Mouse (Mus musculus): ENCODE results near the gene Chn2. TPM values are rescaled to one million over a fixed set of nuclear protein-coding genes. Genes with fewer than 3 reads are reported as not detected.

The Chn2 gene
- total RNA-seq, 1 experiment from 2014 or later: 11.7 TPM

DNA sequence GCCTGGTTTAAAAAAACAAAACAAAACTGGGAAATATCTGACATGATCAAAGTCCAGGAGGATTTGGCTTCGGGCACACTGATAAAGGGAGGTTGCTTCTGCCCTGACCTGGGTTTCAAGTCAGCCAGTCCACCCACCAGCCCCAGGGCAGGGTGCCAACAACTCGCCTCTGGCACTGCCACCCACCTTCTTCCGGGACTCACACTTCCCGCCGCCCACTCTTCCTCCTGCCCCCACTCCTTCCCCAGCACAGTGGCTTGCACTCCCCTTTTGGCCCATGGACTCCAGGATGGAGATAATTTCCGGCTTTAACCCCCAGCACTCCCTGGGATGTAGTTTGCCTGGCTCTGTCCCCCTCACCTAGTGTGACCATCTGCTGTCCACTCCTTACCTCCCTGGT, 31.4 kb downstream of the Chn2 start:
- peak; percentile 30; the same call in 1 of the 2 replicates for ATAC-seq (replicated peaks; ENCODE audit: low read depth, poor library complexity, severe bottlenecking)

DNA sequence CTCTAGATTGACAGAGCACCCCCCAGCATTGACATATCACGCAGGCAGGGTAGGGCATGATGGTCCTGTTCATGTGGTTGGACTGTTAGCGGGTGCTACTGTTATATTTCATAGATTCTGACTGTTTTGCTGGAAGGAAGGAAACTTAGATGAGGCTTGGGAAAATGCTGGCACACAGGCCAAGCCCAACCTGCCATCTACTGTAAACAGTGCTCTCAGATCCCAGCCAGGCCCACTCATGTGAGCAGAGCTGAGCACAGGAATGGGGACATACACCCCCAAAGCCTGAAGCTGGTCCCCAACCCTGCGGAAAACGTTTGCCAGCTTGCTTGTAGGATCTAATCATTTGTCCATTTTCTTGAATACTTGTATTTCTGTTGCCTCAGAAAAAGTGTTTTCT, 32.1 kb downstream of the Chn2 start:
- ATAC-seq (replicated peaks; ENCODE audit: low read depth, poor library complexity, severe bottlenecking): no peak

DNA sequence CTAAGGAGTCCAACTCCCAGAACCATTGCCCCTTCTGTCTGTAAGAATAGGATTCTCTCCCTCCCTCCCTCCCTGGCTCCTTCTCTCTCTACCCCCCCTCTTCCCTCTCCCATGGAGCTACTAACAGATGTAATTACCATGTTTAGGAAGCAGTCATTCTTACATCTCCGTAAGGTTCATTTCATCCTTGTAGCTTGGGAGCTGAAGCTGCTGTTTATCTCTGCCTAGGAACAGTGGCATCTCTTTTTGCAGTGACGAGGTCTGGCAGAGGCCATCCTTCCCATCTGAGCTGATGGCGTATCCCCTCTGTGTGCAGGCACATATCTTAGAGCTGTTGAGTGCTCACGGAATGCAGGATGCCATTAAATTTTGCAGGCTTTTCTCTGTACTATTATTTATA, 35.1 kb downstream of the Chn2 start:
- no peak for ATAC-seq (replicated peaks; ENCODE audit: low read depth, poor library complexity, severe bottlenecking)

DNA sequence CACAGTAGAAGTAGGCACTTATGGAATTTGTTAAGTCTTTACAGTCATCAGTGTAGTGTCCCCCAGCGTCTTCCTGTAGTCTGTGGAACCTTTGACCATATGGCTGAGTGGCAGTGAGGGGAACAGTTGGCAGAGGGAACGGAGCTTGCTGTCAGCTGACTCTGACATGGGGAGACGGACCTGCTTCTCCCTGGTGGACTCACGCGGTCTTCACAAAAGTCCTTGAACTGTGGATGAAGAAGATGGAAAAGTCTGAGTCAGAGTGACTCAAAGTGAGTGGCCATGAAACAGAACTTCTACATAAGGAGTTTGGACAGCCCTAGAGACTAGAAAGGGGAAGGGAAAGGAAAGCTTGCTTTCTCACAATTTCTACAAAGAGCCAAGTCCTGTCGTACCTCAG, 36.1 kb downstream of the Chn2 start:
- no peak for ATAC-seq (replicated peaks; ENCODE audit: low read depth, poor library complexity, severe bottlenecking)

DNA sequence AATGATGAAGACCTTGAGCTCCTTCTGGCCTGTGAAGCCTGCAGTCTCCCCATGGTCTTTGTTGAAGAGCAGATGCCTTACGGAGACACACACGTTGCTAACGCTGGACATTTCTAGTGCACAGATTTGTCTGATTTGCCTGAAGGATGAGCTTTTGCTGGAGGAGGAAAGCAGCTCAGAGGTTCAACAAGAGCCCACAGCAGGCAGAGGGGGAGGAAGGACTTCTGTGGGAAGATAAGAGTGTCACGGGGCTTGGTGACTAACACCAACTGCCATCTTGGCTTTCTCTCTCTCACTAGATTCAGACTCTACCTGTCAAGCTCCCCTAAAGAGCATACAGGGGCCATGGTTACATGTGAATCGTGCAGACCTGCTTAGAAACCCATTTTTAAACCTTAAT, 37.3 kb downstream of the Chn2 start:
- 0 out of 2 replicates have a peak, but pooled peaks have one; percentile 29 for ATAC-seq (replicated peaks; ENCODE audit: low read depth, poor library complexity, severe bottlenecking)

DNA sequence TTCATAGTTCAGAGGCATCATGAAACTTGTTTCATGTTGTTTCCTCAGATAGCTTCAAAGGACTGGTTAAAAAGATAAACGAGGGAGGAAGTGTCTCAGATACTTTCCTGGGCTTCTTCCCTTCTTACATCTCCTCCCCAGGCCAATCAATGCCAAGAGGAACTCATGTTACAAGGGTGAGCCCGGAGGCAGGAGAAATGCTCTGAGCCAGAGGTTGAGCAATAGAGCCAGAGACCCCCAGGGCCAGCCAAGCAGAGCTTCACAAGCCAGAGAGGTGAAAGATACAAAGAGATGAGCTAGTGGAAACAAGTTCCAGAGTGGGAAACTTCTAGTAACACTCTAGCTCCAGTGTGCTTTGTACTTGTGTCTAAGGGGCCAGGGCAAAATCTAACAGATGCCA, 38.9 kb downstream of the Chn2 start:
- peak; percentile 46 for ATAC-seq (replicated peaks; ENCODE audit: low read depth, poor library complexity, severe bottlenecking)

DNA sequence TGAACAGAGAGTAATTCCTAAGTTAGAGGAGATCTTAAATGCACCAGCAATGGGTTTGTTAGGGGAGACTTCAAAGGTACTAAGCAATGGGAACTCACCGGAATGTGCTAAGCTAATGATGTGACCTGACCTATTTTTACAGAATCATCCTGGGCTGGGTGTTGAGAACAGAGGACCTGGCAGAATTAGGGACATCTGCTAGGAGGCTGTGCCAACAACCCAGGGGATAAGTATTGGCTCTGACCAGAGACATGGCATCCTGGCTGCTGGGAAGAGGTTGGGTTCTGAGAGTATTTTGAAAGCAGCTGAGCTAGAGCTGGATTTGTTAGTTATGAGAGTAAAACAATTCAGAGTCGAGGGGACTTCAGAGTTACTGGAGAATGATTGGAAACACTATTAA, 40.5 kb downstream of the Chn2 start:
- no peak for ATAC-seq (replicated peaks; ENCODE audit: low read depth, poor library complexity, severe bottlenecking)

DNA sequence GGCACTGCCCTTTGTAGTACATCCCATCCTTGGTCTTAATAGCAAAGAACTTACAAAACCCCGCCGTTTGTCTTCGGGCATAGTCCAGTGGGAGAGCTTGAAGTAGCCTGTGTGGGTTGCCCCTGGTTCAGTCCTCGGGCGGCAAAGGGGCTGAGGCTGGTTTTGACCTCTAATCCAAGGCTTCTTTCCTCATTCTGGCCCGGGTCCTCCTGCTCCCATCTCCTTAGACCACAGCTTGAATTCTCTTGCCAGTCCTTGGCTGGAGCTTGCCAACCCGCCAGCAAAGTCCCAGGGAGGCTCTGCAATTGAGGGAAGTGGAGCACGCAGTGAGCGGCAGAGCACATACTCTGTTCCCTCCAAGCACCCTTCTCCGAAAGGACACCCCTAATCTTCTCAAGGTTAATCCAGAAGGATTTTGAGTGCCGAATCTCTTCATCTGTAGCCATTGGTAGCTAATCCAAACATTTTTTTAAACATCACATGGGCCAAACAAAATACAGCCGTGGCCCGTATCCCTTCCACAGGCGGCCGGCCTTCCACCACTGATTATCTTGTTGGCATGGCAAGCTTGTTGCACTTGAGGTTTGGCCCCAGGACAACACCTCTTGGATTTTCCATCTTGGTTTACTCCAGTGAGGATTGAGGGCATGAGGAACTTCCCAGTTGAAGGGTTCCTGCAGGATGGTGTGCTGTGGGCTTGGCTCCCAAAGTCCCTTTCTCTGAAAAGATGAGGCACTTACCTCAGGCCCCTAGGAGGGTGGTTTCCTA, 41.3 kb downstream of the Chn2 start:
- no peak for ATAC-seq (replicated peaks; ENCODE audit: low read depth, poor library complexity, severe bottlenecking)

DNA sequence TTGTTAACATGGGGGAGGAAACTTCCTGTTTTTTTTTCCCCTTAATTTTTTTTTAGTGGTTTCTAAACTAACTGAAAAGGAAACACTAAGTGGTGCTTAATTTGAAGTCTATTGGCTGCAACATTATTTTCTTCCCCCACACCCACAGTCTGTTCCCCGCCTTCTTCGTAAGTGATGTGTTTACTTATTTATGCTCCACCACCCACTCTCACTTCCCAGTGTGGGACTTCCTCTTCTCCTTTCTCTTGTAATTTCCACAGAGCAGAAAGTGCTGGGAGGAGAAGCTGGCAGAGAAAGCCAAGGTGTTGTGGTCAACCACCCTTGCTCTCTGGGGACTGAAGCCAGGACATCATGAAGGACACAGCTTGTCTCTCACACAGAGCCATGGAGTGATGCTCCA, 43.2 kb downstream of the Chn2 start:
- peak; percentile 82 for ATAC-seq (replicated peaks; ENCODE audit: low read depth, poor library complexity, severe bottlenecking)

DNA sequence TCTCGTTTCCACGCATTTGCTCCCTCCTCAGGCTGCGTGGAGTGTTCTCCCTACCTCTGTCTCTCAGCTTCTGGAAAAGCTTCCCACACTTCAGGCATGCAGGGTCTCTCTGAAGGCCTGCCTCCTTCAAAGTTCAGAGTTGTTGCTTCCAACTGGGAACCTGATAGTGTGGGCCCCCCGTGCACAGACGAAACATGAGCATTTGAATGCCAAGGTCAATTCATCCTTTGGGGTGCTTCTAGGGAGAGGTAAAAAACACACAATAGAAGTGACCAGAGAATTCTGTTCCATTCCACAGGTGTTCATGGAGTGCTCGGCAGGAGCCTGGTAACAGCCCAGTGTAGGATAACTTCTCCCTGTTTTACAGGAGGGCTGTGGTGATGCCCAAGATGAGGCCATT, 44.7 kb downstream of the Chn2 start:
- ATAC-seq (replicated peaks; ENCODE audit: low read depth, poor library complexity, severe bottlenecking): no peak

DNA sequence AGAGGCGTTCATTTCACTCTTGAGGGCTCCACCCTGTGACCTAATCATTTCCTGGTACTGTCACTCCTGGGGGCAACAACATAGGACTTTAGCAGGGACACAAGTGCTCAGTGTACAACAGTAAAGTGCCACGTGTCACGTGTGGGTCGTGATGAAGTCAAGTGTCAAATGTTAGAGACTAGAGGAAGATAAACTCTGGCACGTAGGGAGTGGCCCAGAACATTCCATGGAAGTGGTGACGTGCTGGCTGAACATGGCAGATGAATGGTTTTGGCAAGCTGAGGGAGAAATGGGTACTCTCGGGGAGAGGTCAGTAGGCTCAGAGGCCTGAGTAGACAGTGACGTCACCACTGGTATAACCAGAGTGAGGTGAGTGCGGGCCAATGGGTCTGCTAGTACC, 45.7 kb downstream of the Chn2 start:
- no peak for ATAC-seq (replicated peaks; ENCODE audit: low read depth, poor library complexity, severe bottlenecking)

DNA sequence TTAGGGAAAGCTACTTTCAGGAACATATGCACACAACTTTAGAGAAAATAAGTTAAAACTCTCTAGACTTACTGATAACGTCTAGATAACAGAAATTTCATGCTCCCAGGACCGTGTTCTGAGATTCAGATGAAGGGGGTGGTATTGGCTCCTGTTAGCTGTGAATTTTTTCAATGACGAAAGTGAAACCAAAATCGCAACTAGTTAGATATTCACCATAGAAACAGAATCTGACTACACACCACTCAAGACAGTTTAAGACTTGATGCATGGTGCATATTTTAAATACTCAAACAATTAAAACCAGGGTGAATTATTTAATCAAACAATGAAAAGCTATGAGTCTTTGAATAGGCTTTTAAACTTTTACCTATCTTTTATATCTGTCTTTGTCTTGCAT, 48.8 kb downstream of the Chn2 start:
- no peak; the same call in 1 of the 2 replicates for ATAC-seq (replicated peaks; ENCODE audit: low read depth, poor library complexity, severe bottlenecking)

DNA sequence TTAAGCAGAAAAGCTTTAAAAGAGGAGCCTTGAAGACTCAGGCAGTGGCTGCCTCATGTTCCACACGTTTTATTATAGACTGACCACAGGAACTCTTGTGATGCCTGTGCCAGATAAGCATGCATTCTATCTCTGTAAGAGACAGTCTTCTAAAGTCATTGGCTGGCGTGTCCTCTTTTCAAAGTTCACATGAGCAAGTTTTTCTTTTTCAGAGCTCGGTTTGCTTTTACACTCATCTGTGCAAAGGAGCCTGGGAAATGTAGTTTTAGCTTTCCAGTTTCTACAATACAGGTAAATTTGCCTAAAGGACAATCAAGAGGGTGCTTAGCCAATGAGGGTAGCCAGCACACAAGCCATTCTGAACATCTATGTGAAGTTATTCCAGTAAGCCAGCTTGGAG, 51.5 kb downstream of the Chn2 start:
- ATAC-seq (replicated peaks; ENCODE audit: low read depth, poor library complexity, severe bottlenecking): no peak

DNA sequence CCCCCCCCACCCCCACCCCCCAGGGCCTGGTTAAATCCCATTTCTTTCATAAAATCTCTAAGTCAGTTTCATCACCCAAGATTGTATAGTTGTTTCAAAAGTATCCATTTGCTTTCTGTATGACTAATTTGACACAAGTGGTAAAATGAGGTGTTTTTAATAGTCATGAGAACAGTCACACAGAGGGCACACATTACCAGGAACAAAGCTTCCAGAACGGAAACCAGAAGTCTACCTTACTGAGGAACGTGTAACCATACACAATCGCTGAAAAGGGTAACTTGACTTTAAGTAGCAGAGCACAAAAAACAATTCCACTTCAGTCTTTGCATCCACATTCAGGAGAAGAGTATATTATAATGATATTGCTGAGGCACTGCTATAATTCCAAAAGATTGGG, 53.6 kb downstream of the Chn2 start:
- ATAC-seq (replicated peaks; ENCODE audit: low read depth, poor library complexity, severe bottlenecking): no peak

DNA sequence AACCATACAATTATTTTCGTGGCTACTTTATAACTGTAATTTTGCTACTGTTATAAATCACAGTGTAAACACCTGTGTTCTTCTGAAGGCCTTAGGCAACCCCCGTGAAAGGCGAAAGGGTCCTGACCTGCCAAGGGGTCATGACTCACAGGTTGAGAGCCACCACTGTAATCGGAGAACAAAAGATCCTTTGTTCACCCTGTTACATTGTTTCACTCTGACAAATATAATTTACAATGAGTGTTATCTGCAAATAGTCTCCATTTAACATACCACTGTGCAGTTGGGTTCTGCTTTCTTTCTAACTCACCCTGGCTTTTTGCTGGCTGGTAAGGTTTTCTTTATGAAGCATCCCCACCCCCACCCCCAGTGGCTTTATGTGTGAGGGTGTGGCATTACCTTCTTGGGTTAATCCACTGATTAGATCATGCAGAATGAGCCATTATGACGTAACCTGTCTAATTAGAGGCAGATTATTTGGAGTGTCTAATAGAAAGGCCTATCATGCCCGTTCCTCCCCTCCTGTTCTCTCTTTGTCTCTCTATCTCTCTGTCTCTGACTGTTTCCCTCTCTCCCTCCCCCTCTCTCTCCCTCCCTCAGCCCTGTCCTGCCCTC, 56.9 kb downstream of the Chn2 start:
- no peak for ATAC-seq (replicated peaks; ENCODE audit: low read depth, poor library complexity, severe bottlenecking)

DNA sequence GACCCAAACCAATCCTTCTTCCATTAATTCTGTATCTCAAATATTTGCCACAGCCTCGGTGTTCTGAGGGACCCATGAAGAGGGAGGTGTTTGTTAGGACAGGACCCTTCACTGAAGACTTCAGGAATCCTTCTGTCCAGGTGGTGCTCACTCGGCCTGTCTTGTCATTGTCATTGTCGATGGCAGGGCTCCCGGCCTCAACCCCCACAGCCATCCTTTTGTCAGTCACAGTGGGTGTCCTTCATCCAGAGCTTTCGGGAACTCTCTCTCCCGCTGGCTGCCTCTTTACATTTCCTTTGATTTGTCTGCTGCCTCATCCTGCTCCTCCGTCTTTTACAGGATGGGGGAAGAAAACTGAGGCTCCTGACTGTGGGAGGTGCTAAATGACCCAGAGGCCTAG, 57.5 kb downstream of the Chn2 start:
- no peak for ATAC-seq (replicated peaks; ENCODE audit: low read depth, poor library complexity, severe bottlenecking)

DNA sequence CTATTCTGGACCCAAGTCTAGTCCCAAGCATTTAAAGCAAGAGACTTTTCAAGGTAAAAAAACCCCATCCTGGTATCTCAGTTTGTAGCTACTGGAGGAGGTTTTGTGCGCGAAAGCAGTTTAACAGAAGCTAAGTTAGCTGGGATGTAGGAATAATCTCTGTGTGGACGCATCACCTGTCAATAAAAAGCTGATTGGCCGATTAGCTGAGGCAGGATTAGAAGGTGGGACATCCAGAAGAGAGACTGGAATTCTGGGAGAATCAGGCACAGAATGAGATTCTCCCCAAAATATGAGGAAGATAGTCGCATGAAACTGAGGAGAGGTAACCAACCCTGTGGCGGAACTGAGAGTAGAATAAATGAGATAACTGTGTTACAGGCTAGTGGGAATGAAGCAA, 59.0 kb downstream of the Chn2 start:
- ATAC-seq (replicated peaks; ENCODE audit: low read depth, poor library complexity, severe bottlenecking): no peak

DNA sequence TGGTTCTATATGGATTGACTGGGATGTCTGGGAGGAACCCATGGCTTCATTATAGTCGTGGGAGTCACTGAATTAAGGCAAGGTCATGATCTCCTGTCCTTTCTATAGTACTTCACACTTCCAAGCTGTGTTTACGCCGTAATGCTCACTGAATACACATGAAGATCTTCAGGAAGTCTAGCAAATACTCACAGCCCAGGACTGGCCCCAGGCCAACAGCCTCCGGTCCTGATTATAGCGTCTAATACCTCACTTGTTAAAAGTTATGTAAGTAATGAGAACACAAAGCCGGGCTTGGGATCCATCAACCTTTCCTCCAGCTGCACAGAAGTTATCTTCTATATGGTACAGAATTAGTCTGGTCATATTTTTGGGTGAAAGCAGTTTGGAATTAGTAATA, 60.3 kb downstream of the Chn2 start:
- no peak for ATAC-seq (replicated peaks; ENCODE audit: low read depth, poor library complexity, severe bottlenecking)

DNA sequence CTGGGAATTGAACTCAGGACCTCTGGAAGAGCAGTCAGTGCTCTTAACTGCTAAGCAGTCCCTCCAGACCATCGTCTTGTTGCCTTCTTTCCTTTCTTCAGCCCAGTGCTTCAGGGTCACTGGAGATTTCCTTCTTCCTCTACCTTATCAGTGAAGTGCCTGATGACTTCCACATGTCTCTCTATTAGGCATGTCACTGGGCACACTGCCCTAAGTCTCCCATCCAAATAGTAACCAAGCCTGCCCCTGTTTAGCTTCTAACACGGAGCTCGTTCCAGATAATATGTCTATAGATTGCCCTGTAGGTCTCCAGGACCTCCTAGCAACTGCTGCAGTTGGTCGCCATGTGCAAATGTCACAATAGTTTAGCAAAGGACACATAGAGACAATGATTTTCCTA, 62.9 kb downstream of the Chn2 start:
- ATAC-seq (replicated peaks; ENCODE audit: low read depth, poor library complexity, severe bottlenecking): no peak

DNA sequence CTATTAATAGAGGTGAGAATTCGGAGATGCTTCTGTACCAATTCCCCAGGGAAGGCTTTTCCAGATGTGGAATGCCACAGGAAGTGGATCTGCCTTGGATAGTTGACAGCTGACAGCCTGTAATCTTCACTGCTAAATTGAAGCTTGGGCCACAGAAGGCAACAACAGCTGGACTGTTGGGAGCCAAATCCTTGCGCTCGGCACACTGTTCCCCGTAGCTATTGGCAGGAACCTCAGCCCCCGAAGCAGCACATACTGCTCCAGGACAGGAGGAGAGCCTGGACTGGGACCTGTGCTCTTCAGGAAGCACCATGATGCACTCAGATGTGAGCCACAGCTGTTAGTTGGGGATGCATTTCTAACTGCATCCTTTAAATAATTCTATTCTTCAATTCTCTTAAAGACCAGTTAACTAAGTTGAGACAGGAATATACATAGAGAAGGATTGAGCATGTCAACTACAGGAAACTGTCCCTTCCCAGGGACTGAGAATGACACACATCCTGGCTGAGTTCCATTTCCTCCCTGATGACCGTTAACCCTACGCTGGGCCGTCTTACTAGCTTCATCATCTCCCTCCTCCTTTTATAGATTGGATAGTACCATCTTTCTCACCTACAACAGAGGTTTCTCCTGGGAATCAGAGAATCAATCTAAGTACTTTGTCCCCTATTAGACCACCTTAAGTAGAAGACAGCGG, 64.1 kb downstream of the Chn2 start:
- no peak for ATAC-seq (replicated peaks; ENCODE audit: low read depth, poor library complexity, severe bottlenecking)

DNA sequence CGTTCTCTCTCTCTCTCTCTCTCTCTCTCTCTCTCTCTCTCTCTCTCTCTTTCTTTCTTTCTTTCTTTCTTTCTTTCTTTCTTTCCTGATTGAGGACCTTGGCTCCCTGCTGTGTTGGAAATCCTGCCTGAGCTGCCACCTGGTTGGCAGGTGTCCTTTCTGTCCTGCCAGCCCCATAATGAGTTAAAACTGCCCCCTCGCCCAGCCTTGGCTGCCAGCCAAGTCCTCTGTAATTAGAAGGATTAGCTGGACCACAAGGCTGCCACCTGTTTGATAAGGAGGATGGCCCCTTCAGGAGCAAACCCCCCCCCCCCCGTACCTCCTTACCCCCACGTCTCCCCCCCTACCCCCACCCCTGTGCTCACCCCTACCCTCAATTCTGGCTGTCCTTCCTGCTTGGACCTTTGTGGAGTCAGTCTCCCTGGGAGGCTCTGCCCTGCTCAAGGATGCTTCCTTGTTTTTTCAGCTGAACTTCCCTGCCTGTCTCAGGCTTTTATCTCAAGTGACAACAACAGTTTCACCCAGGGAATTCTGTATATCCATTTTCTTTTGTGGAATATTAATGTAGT, 72.1 kb downstream of the Chn2 start:
- ATAC-seq (replicated peaks; ENCODE audit: low read depth, poor library complexity, severe bottlenecking): no peak
